Mouse (Mus musculus) T-helper 1 cell (primary cell): ENCODE data around the gene 9930111J21Rik1.
"Not testable (repeated sequence)": the region's sequence is repeated elsewhere in the genome, so short reads cannot be mapped to it uniquely, and the experiment has no call there.

Experiments used
- in situ Hi-C: fragments of 300-600 bp; cut with MboI, MseI; formaldehyde crosslinking; loops from one replicate; pipeline ENCODE4 v1.15.1; 2025; ENCODE audit warnings: high pct_unique_total_duplicates

Gene 9930111J21Rik1

GRCm38 (mm10) chr11:48979251-48979650, at the start of gene 9930111J21Rik1:
9930111J21Rik1 (minus strand) TSS chr11:48979398.
- in situ Hi-C loops, result loop anchor here (10.0 kb wide), 1 partner anchor 106 kb away; no protein-coding TSS in a partner anchor

- in situ Hi-C loops, result not testable (repeated sequence)
Observed at GRCm38 (mm10) chr11:49012074-49012473, 32.9 kb upstream of the 9930111J21Rik1 start.

- in situ Hi-C loops, result loop anchor here (5.0 kb wide), 1 partner anchor 69 kb away; no protein-coding TSS in a partner anchor
Observed at GRCm38 (mm10) chr11:49006785-49007184, 27.6 kb upstream of the 9930111J21Rik1 start.

- in situ Hi-C loops, result loop anchor here (5.0 kb wide), 1 partner anchor 69 kb away; no protein-coding TSS in a partner anchor
Observed at GRCm38 (mm10) chr11:49006317-49006716, 27.1 kb upstream of the 9930111J21Rik1 start.

- in situ Hi-C loops, result not testable (repeated sequence)
Observed at GRCm38 (mm10) chr11:49000411-49000810, 21.2 kb upstream of the 9930111J21Rik1 start.

GRCm38 (mm10) chr11:48994018-48994417, 14.8 kb upstream of the 9930111J21Rik1 start, which contains the start of gene Tgtp1:
Tgtp1 (minus strand) TSS chr11:48994172.
- in situ Hi-C loops, result loop anchor here (5.0 kb wide), 1 partner anchor 68 kb away; the partner anchor contains the start of gene Tgtp2

GRCm38 (mm10) chr11:48993296-48993695, 14.1 kb upstream of the 9930111J21Rik1 start:
- in situ Hi-C loops, result loop anchor here (5.0 kb wide), 1 partner anchor 69 kb away; the partner anchor contains the start of gene Tgtp2

GRCm38 (mm10) chr11:48991740-48992520, 12.7 kb upstream of the 9930111J21Rik1 start, which contains the start of gene Gm12185:
Gm12185 (minus strand) TSS chr11:48992226.
- in situ Hi-C loops, result loop anchor here (5.0 kb wide), 1 partner anchor 70 kb away; the partner anchor contains the start of gene Tgtp2

GRCm38 (mm10) chr11:48989981-48990380, 10.8 kb upstream of the 9930111J21Rik1 start:
- in situ Hi-C loops, result loop anchor here (5.0 kb wide), 1 partner anchor 72 kb away; the partner anchor contains the start of gene Tgtp2

- in situ Hi-C loops, result not testable (repeated sequence)
Observed at GRCm38 (mm10) chr11:48988219-48988618, 9.0 kb upstream of the 9930111J21Rik1 start.

- in situ Hi-C loops, result not testable (repeated sequence)
Observed at GRCm38 (mm10) chr11:48982848-48983247, 3.6 kb upstream of the 9930111J21Rik1 start.

GRCm38 (mm10) chr11:48980052-48980451, 854 bp upstream of the 9930111J21Rik1 start:
- in situ Hi-C loops, result not testable (repeated sequence)

- in situ Hi-C loops, result loop anchor here (10.0 kb wide), 1 partner anchor 106 kb away; no protein-coding TSS in a partner anchor
Observed at GRCm38 (mm10) chr11:48978240-48978939, 808 bp downstream of the 9930111J21Rik1 start, which contains the start of gene Olfr56. Olfr56 (plus strand) TSS chr11:48978889.

GRCm38 (mm10) chr11:48974686-48975085, 4.5 kb downstream of the 9930111J21Rik1 start:
- in situ Hi-C loops, result loop anchor here (10.0 kb wide), 1 partner anchor 110 kb away; no protein-coding TSS in a partner anchor

- in situ Hi-C loops, result not testable (repeated sequence)
Observed at GRCm38 (mm10) chr11:48946090-48946489, 33.1 kb downstream of the 9930111J21Rik1 start, which contains the start of gene Psme2b. Psme2b (minus strand) TSS chr11:48946190.

GRCm38 (mm10) chr11:48939286-48939685, 39.9 kb downstream of the 9930111J21Rik1 start:
- in situ Hi-C loops, result loop anchor here (5.0 kb wide), 1 partner anchor 68 kb away; no protein-coding TSS in a partner anchor

- in situ Hi-C loops, result loop anchor here (5.0 kb wide), 1 partner anchor 72 kb away; no protein-coding TSS in a partner anchor
Observed at GRCm38 (mm10) chr11:48935291-48935690, 43.9 kb downstream of the 9930111J21Rik1 start.

- in situ Hi-C loops, result not testable (repeated sequence)
Observed at GRCm38 (mm10) chr11:48933923-48934322, 45.3 kb downstream of the 9930111J21Rik1 start.

- in situ Hi-C loops, result not testable (repeated sequence)
Observed at GRCm38 (mm10) chr11:48933422-48933821, 45.8 kb downstream of the 9930111J21Rik1 start.

GRCm38 (mm10) chr11:48928068-48928467, 51.1 kb downstream of the 9930111J21Rik1 start:
- in situ Hi-C loops, result loop anchor here (5.0 kb wide), 1 partner anchor 51 kb away; no protein-coding TSS in a partner anchor

- in situ Hi-C loops, result loop anchor here (5.0 kb wide), 1 partner anchor 49 kb away; no protein-coding TSS in a partner anchor
Observed at GRCm38 (mm10) chr11:48926437-48926836, 52.8 kb downstream of the 9930111J21Rik1 start.
